Mouse (Mus musculus) hindbrain, postnatal 0 days (tissue): ENCODE data around the gene Cfap298. TPM values are rescaled to one million over a fixed set of nuclear protein-coding genes. Genes with fewer than 3 reads are reported as not detected.
A peak's percentile ranks its signal among the peaks of the same experiment; 100 is the strongest.

Experiments
- ATAC-seq: fragments of 200-750 bp; cut with Nextera tagmentation; 2 replicates; pipeline ENCODE4 v1.8.0; 2017; ENCODE audit warnings: mild to moderate bottlenecking, moderate TSS enrichment, moderate library complexity
- DNase-seq: peaks from one replicate; pipeline ENCODE4 v3.0.0-alpha.2; 2015; ENCODE audit warnings: low spot score
- H3K27ac ChIP-seq: fragments of 300-500 bp; sonication (generic); 2 replicates; pipeline ENCODE4 v1.5.1; 2014; ENCODE audit warnings: mild to moderate bottlenecking
- H3K27me3 ChIP-seq: fragments of 300-500 bp; sonication (generic); 2 replicates; pipeline ENCODE4 v1.6.1; 2014; ENCODE audit warnings: low read length, mixed read lengths; ENCODE audit not compliant: insufficient read depth
- H3K36me3 ChIP-seq: fragments of 300-500 bp; sonication (generic); 2 replicates; pipeline ENCODE4 v1.6.1; 2014; ENCODE audit warnings: low read length, mixed read lengths; ENCODE audit not compliant: insufficient read depth
- H3K4me1 ChIP-seq: fragments of 300-500 bp; sonication (generic); 2 replicates; pipeline ENCODE4 v1.6.1; 2014; ENCODE audit warnings: antibody characterized with exemption, low read length, mixed read lengths; ENCODE audit not compliant: insufficient read depth
- H3K4me2 ChIP-seq: fragments of 300-500 bp; sonication (generic); 2 replicates; pipeline ENCODE4 v1.6.1; 2014; ENCODE audit warnings: low read depth, mild to moderate bottlenecking, low read length, moderate library complexity, mixed read lengths
- H3K4me3 ChIP-seq: fragments of 300-500 bp; sonication (generic); 2 replicates; pipeline ENCODE4 v1.5.1; 2014; ENCODE audit warnings: low read length
- H3K9ac ChIP-seq: fragments of 300-500 bp; sonication (generic); replicated peaks from 2 replicates; pipeline ENCODE4 v1.6.1; 2014; ENCODE audit warnings: mild to moderate bottlenecking, low read length, moderate library complexity, mixed read lengths
- H3K9me3 ChIP-seq: fragments of 300-500 bp; sonication (generic); 2 replicates; pipeline ENCODE4 v1.6.1; 2016; ENCODE audit warnings: low read length, mixed read lengths
- CTCF ChIP-seq: IDR thresholded peaks from 2 replicates; pipeline ENCODE4 v1.5.1; 2016; ENCODE audit warnings: antibody characterized with exemption, control low read depth, low read depth
- WGBS: fragments of 180-500 bp; shearing (Covaris S2); extraction: QIAGEN DNeasy Blood & Tissue Kit; methylation state at CpG from one replicate; pipeline ENCODE4 v1.1.7; 2014; 5-methylcytosine and 5-hydroxymethylcytosine counted together
- polyA plus RNA-seq: library from polyadenylated mRNA; unstranded; fragments of >200 nt; fragmentation: Nextera tagmentation; extraction: Ambion mirVana; gene quantifications from 2 replicates; pipeline ENCODE4 v1.2.1, GENCODE M21; 2015
- total RNA-seq: library from RNA; depleted of rRNA; stranded (reverse); fragments of >200 nt; gene quantifications from 2 replicates; pipeline ENCODE4 v1.2.3, GENCODE M21; 2014

The Cfap298 gene
- total and polyA plus RNA-seq, 2 experiments from 2014 or later = 16.8 to 61.1 TPM

- no peaks in the 10 kb centered on the region for H3K4me1 ChIP-seq
- no peaks in the 10 kb centered on the region for H3K9me3 ChIP-seq
- no peak overlapping the region for H3K9ac ChIP-seq
- DNase-seq (no peak), ATAC-seq (no peak)
- H3K36me3 ChIP-seq = peaks cover 36% of the 10 kb centered on the region
- 84% methylated on average over 5 of the region's 5 CpGs for WGBS
- H3K27me3 ChIP-seq = no peaks in the 10 kb centered on the region
- H3K4me3 ChIP-seq = no peak overlapping the region
- no peak overlapping the region for H3K4me2 ChIP-seq
- no peak for TF ChIP-seq CTCF
- H3K27ac ChIP-seq = no peak overlapping the region
Measured at GRCm38 (mm10) chr16:90958301-90959085, 23.6 kb upstream of the Cfap298 start.

- DNase-seq = no peak
- Histone ChIP-seq H3K4me3 (no peak overlapping the region), H3K4me2 (no peak overlapping the region), H3K36me3 (peaks cover 44% of the 10 kb centered on the region), H3K9ac (no peak overlapping the region), H3K9me3 (no peaks in the 10 kb centered on the region), H3K27me3 (no peaks in the 10 kb centered on the region), H3K27ac (no peak overlapping the region), H3K4me1 (no peaks in the 10 kb centered on the region)
- 73% methylated on average over 6 of the region's 6 CpGs for whole genome bisulfite sequencing
- ATAC-seq = no peak
- no peak for TF ChIP-seq CTCF
Measured at GRCm38 (mm10) chr16:90955494-90955893, 20.6 kb upstream of the Cfap298 start.

- TF ChIP-seq CTCF = peak; percentile 47
- Histone ChIP-seq H3K9ac (no peak overlapping the region), H3K27me3 (no peaks in the 10 kb centered on the region), H3K4me2 (no peak overlapping the region), H3K36me3 (peaks cover 42% of the 10 kb centered on the region), H3K4me3 (no peak overlapping the region), H3K9me3 (no peaks in the 10 kb centered on the region), H3K27ac (no peak overlapping the region), H3K4me1 (no peaks in the 10 kb centered on the region)
- ATAC-seq (no peak), DNase-seq (peak; percentile 18)
- 95% methylated on average over 6 of the region's 6 CpGs for WGBS
Measured at GRCm38 (mm10) chr16:90953770-90954169, 18.9 kb upstream of the Cfap298 start.

GRCm38 (mm10) chr16:90953147-90953546 lies 18.2 kb upstream of the Cfap298 start:
- DNase-seq = no peak
- no peaks in the 10 kb centered on the region for H3K4me1 ChIP-seq
- H3K4me2 ChIP-seq = no peak overlapping the region
- no peaks in the 10 kb centered on the region for H3K9me3 ChIP-seq
- no peak overlapping the region for H3K9ac ChIP-seq
- WGBS = 95% methylated on average over 9 of the region's 9 CpGs
- H3K4me3 ChIP-seq = no peak overlapping the region
- H3K36me3 ChIP-seq = peaks cover 42% of the 10 kb centered on the region
- no peak for ATAC-seq
- H3K27me3 ChIP-seq = no peaks in the 10 kb centered on the region
- H3K27ac ChIP-seq = no peak overlapping the region
- no peak for TF ChIP-seq CTCF

- no peak overlapping the region for H3K9ac ChIP-seq
Measured at GRCm38 (mm10) chr16:90950354-90950963, 15.5 kb upstream of the Cfap298 start.

GRCm38 (mm10) chr16:90946977-90947376 lies 12.1 kb upstream of the Cfap298 start:
- ATAC-seq (no peak), DNase-seq (no peak)
- H3K9ac ChIP-seq = no peak overlapping the region
- H3K4me1 ChIP-seq = no peaks in the 10 kb centered on the region
- H3K9me3 ChIP-seq = no peaks in the 10 kb centered on the region
- no peak for TF ChIP-seq CTCF
- H3K4me3 ChIP-seq = no peak overlapping the region
- H3K27ac ChIP-seq = no peak overlapping the region
- no peak overlapping the region for H3K4me2 ChIP-seq
- H3K27me3 ChIP-seq = no peaks in the 10 kb centered on the region
- H3K36me3 ChIP-seq = peaks cover 62% of the 10 kb centered on the region
- WGBS = 80% methylated on average over 8 of the region's 8 CpGs

More at GRCm38 (mm10) chr16:90950354-90950963, 15.5 kb upstream of the Cfap298 start:
- 58% methylated on average over 17 of the region's 17 CpGs for WGBS
- Histone ChIP-seq H3K27ac (no peak overlapping the region), H3K36me3 (peaks cover 46% of the 10 kb centered on the region), H3K27me3 (no peaks in the 10 kb centered on the region), H3K4me1 (no peaks in the 10 kb centered on the region), H3K4me2 (no peak overlapping the region), H3K4me3 (no peak overlapping the region), H3K9me3 (no peaks in the 10 kb centered on the region)
- no peak for TF ChIP-seq CTCF
- ATAC-seq (no peak), DNase-seq (no peak)

GRCm38 (mm10) chr16:90941246-90941645 lies 6.3 kb upstream of the Cfap298 start:
- Histone ChIP-seq H3K4me2 (no peak overlapping the region), H3K9me3 (no peaks in the 10 kb centered on the region), H3K27ac (no peak overlapping the region), H3K4me3 (no peak overlapping the region), H3K27me3 (no peaks in the 10 kb centered on the region), H3K9ac (no peak overlapping the region), H3K4me1 (no peaks in the 10 kb centered on the region), H3K36me3 (peaks cover 44% of the 10 kb centered on the region)
- 95% methylated on average over 7 of the region's 7 CpGs for WGBS
- ATAC-seq = no peak
- no peak for TF ChIP-seq CTCF
- no peak for DNase-seq
